Mouse (Mus musculus): ENCODE measurements at regions not wholly inside any gene's neighbourhood (a gene's known extent, or its start where the extent isn't known, plus 50 kb on each side); places are given as distances from the start of the nearest gene placed in this dataset.
"Not testable (repeated sequence)": the region's sequence is repeated elsewhere in the genome, so short reads cannot be mapped to it uniquely, and the experiment has no call there.

DNA sequence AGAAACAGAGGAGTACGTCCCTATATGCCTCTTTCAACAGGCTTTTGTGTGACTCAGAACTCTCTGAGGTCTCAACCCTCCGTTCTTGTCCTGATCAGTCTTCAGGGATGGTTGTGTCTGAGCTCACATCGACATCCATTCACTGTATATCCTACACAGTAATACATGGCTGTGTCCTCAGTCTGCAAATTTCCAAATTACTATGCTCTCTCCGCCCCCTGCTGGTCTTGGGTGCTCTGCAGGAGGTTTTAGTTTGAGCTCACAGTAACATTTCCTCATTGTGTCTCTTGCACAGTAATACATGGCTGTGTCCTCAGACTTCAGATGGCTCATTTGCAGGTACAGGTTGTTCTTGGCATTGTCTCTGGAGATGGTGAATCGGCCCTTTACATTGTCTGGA, 53.5 kb downstream of the Adam6a start:
- not testable (repeated sequence) for DNase-seq (ENCODE audit: low spot score); H3K36me3 ChIP-seq; H3K27me3 ChIP-seq (ENCODE audit: low read depth, poor library complexity, severe bottlenecking); H3K4me3 ChIP-seq; H3K4me1 ChIP-seq; H3K27ac ChIP-seq; H3K9me3 ChIP-seq (replicated peaks)
- 77% methylated on average over 5 of the region's 5 CpGs for WGBS

DNA sequence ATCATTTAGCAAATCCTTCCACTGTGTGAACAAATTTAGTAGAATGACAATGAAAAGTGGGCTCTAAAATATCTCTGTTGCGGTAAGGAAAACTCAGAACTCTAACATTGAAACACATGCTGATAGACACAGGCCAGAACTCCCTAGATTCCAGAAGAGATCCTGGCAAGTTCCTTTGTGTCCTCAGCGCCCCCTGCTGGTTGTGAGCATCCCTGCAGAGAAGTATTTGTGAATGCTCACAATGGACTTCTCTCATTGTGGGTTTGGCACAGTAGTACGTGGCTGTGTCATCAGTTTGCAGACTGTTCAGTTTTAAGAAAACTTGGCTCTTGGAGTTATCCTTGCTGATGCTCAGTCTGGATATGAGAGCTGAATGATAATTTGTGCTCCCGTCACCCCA, 67.2 kb downstream of the Adam6a start:
- peak; percentile 54 for DNase-seq (ENCODE audit: low spot score)
- WGBS, result 53% methylated on average over 4 of the region's 4 CpGs
- no peaks in the 10 kb centered on the region for H3K4me1 ChIP-seq

DNA sequence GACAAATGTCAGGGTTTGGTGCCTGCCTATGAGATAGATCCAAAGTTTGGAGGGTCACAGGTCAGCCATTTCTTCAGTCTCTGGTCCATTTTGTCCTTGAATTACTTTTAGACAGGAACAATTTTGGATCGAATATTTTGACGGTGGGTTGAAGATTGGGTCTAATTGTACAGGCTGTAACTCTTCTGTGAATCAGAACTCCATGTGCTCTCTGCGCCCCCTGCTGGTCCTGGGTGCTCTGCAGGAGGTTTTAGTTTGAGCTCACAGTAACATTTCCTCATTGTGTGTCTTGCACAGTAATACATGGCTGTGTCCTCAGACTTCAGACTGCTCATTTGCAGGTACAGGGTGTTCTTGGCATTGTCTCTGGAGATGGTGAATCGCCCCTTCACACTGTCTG, 81.5 kb downstream of the Adam6a start:
- DNase-seq (ENCODE audit: low spot score); H3K36me3 ChIP-seq; H3K27me3 ChIP-seq (ENCODE audit: low read depth, poor library complexity, severe bottlenecking); H3K4me1 ChIP-seq; H3K4me3 ChIP-seq; H3K27ac ChIP-seq; H3K9me3 ChIP-seq (replicated peaks): not testable (repeated sequence)
- 48% methylated on average over 4 of the region's 4 CpGs for WGBS

More for the DNA sequence above, 67.2 kb downstream of the Adam6a start:
- H3K4me3 ChIP-seq, result no peak overlapping the region
- no peaks in the 10 kb centered on the region for H3K27me3 ChIP-seq (ENCODE audit: low read depth, poor library complexity, severe bottlenecking)
- no peak overlapping the region for H3K27ac ChIP-seq
- no peaks in the 10 kb centered on the region for H3K36me3 ChIP-seq
- no peaks in the 10 kb centered on the region for H3K9me3 ChIP-seq (replicated peaks)

DNA sequence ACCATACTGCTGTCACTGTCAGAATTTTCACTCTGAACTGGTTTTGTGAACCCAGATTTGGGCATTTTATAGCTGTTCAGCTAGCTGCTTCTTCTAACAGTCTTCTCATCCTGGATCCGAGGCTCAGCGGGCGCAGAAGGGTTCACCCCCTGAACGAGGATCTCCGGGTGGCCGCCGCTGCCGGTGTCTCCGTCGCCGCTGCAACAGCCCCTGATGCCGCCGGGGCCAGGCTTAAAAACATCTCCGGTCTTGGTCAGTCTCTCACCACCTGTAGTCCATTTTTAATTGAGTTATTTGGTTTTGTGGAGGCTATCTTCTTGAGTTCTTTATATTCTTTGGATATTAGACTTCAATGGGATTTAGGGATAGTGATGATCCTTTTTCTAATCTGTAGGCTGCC, 87.1 kb downstream of the Adam6a start:
- not testable (repeated sequence) for H3K4me1 ChIP-seq; H3K4me3 ChIP-seq; H3K27ac ChIP-seq; DNase-seq (ENCODE audit: low spot score); H3K36me3 ChIP-seq; H3K9me3 ChIP-seq (replicated peaks); H3K27me3 ChIP-seq (ENCODE audit: low read depth, poor library complexity, severe bottlenecking)
- WGBS, result 94% methylated on average over 14 of the region's 14 CpGs

Measured in limb, embryonic 10.5 days (tissue).